Mouse (Mus musculus): Measurements from ENCODE around the gene Eef1akmt2. TPM values are rescaled to one million over a fixed set of nuclear protein-coding genes. Genes with fewer than 3 reads are reported as not detected.

The Eef1akmt2 gene
- total and polyA plus RNA-seq, 3 experiments = 31.4 to 87.2 (median 35.9) TPM

DNA sequence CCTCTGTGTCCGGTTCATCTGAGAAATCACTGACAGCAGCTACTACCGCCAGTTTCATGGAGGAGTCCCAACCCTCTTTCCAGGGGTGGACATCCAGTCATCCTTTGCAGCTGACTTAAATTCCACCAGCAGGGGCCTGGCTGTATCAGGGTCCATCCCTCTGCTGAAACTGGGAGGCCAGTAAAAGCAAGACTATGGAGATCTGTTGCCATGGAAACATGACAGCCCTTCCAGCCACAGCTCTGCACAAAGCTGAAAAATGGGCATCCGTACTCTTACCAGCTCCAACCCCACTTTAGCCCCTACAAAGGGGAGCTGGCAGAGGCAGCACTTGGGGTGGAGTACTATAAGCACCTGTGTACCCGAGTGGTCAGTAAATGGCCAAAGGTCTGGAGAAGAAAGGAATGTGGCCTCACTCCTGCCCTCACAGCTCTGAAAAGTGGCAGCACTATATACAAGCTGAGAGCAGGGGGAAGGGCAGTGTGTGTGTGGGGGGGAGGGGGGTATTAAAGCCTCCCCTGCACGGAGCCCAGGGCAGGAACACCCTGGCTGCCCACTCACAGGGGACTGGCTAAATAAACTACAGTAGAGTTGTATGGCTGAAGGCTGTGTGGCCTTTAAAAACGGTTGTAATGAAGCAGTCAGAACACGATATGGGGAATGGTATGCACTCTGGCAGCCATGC, 71.2 kb downstream of the Eef1akmt2 start:
- no peaks in the 10 kb centered on the region for H3K27me3 ChIP-seq (replicated peaks)
- TF ChIP-seq SIN3A (IDR thresholded peaks at IDR 0.05; ENCODE audit: low read length) (no peak), MXI1 (IDR thresholded peaks at IDR 0.05; ENCODE audit: low read depth, low read length) (no peak), POLR2A (IDR thresholded peaks at IDR 0.05; ENCODE audit: low read depth, low read length) (no peak), GABPA (IDR thresholded peaks at IDR 0.05; ENCODE audit: insufficient replicate concordance, low read depth, low read length) (no peak), NRF1 (IDR thresholded peaks at IDR 0.05; ENCODE audit: low read depth, low read length) (no peak), MAZ (IDR thresholded peaks at IDR 0.05; ENCODE audit: low read depth, low read length) (no peak), NELFE (IDR thresholded peaks at IDR 0.05; ENCODE audit: low read depth, low read length) (no peak), IRF4 (IDR thresholded peaks at IDR 0.05; ENCODE audit: low read depth, low read length) (no peak), EP300 (IDR thresholded peaks at IDR 0.05; ENCODE audit: low read length) (no peak), ELF1 (IDR thresholded peaks at IDR 0.05; ENCODE audit: low read depth, low read length) (no peak), MYC (IDR thresholded peaks at IDR 0.05; ENCODE audit: low read depth, low read length) (no peak), BHLHE40 (IDR thresholded peaks at IDR 0.05; ENCODE audit: low read depth, low read length) (no peak), KAT2A (IDR thresholded peaks at IDR 0.05; ENCODE audit: insufficient replicate concordance, low read length) (no peak), TCF12 (IDR thresholded peaks at IDR 0.05; ENCODE audit: low read depth, low read length) (no peak), UBTF (IDR thresholded peaks at IDR 0.05; ENCODE audit: low read depth, low read length) (no peak), TBP (conservative IDR thresholded peaks at IDR 0.05; ENCODE audit: low read depth, low read length) (no peak), USF1 (IDR thresholded peaks at IDR 0.05; ENCODE audit: low read depth, low read length) (no peak)
- H3K9ac ChIP-seq (ENCODE audit: insufficient read depth, low read depth) = no peak overlapping the region
- peaks cover 11% of the 10 kb centered on the region; the same call in 1 of the 2 replicates for H3K79me2 ChIP-seq (replicated peaks; ENCODE audit: control insufficient read depth, extremely low read depth, insufficient read depth, poor library complexity, severe bottlenecking)
- H3K4me1 ChIP-seq (ENCODE audit: control insufficient read depth in 1 of 2, insufficient read depth in 2 of 2) = peaks cover 11 to 66% of the 10 kb centered on the region in 2 experiments
- no peak overlapping the region for H3K27ac ChIP-seq (ENCODE audit: insufficient read depth, low read depth)
- in situ Hi-C loops (cut with MboI; ENCODE audit: low pct_ligation_motif_present, low pct_unique_long_range_greater_than_20kb, low sequenced_read_pairs) (no loop called here), dilution Hi-C loops (cut with MboI; ENCODE audit: extremely low pct_ligation_motif_present, extremely low pct_unique_long_range_greater_than_20kb, low sequenced_read_pairs) (no loop called here)
- H3K9me3 ChIP-seq (replicated peaks; ENCODE audit: low read length) = no peaks in the 10 kb centered on the region
- H3K4me2 ChIP-seq (ENCODE audit: insufficient read depth, low read depth, poor library complexity, severe bottlenecking) = no peak overlapping the region
- DNase-seq (ENCODE audit: extremely low read depth) = no peak
- H3K4me3 ChIP-seq (replicated peaks in 1 of 3; ENCODE audit: low read depth in 2 of 3, low read length in 2 of 3, poor library complexity in 1 of 3) = no peak overlapping the region
- peaks cover 37 to 81% of the 10 kb centered on the region in 2 experiments for H3K36me3 ChIP-seq (replicated peaks in 1 of 2; ENCODE audit: control insufficient read depth in 1 of 2, insufficient read depth in 1 of 2, low read length in 1 of 2)

DNA sequence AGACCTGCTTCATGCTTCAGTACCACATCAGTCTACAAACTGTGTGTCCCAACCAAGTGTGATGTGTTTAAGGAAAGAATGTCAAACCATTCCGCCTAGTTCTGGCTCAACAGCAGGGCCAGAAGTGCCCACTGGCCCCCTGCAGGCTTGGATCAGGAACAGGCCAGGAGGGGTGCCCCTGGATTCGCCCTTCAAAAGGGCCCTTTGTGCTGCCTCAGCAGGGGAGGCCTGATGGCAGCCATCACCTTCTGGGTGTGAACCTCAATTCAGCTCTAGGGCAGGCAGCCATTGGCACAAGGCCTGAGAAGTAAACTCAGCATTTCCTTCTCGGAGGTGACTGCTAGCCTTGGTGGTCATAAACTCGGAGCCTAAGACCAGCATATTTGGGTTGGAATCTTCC, 71.9 kb downstream of the Eef1akmt2 start:
- H3K9me3 ChIP-seq (replicated peaks; ENCODE audit: low read length) = no peaks in the 10 kb centered on the region

More for the DNA sequence above, 71.9 kb downstream of the Eef1akmt2 start:
- Histone ChIP-seq H3K4me2 (ENCODE audit: insufficient read depth, low read depth, poor library complexity, severe bottlenecking) (no peak overlapping the region), H3K36me3 (replicated peaks in 1 of 2; ENCODE audit: control insufficient read depth in 1 of 2, insufficient read depth in 1 of 2, low read length in 1 of 2) (peaks cover 43 to 81% of the 10 kb centered on the region in 2 experiments), H3K27me3 (replicated peaks) (no peaks in the 10 kb centered on the region), H3K79me2 (replicated peaks; ENCODE audit: control insufficient read depth, extremely low read depth, insufficient read depth, poor library complexity, severe bottlenecking) (peaks cover 11% of the 10 kb centered on the region; the same call in 1 of the 2 replicates), H3K9ac (ENCODE audit: insufficient read depth, low read depth) (no peak overlapping the region), H3K4me1 (ENCODE audit: control insufficient read depth in 1 of 2, insufficient read depth in 2 of 2) (peaks cover 6 to 61% of the 10 kb centered on the region in 2 experiments), H3K27ac (ENCODE audit: insufficient read depth, low read depth) (no peak overlapping the region), H3K4me3 (replicated peaks in 1 of 3; ENCODE audit: low read depth in 2 of 3, low read length in 2 of 3, poor library complexity in 1 of 3) (no peak overlapping the region)
- no peak for DNase-seq (ENCODE audit: extremely low read depth)
- dilution Hi-C loops (cut with MboI; ENCODE audit: extremely low pct_ligation_motif_present, extremely low pct_unique_long_range_greater_than_20kb, low sequenced_read_pairs) (no loop called here), in situ Hi-C loops (cut with MboI; ENCODE audit: low pct_ligation_motif_present, low pct_unique_long_range_greater_than_20kb, low sequenced_read_pairs) (no loop called here)
- TF ChIP-seq TCF12 (IDR thresholded peaks at IDR 0.05; ENCODE audit: low read depth, low read length) (no peak), CTCF (conservative IDR thresholded peaks at IDR 0.05 in 1 of 2, IDR thresholded peaks at IDR 0.05 in 1 of 2; ENCODE audit: low read depth in 2 of 2, low read length in 2 of 2) (no peak), ELF1 (IDR thresholded peaks at IDR 0.05; ENCODE audit: low read depth, low read length) (no peak), JUN (IDR thresholded peaks at IDR 0.05; ENCODE audit: insufficient read depth, low read depth, low read length) (no peak), USF2 (conservative IDR thresholded peaks at IDR 0.05; ENCODE audit: low read depth, low read length) (no peak), ZKSCAN1 (IDR thresholded peaks at IDR 0.05; ENCODE audit: borderline replicate concordance, low read depth, low read length) (no peak), IRF4 (IDR thresholded peaks at IDR 0.05; ENCODE audit: low read depth, low read length) (no peak), USF1 (IDR thresholded peaks at IDR 0.05; ENCODE audit: low read depth, low read length) (no peak), SIN3A (IDR thresholded peaks at IDR 0.05; ENCODE audit: low read length) (no peak), PAX5 (IDR thresholded peaks at IDR 0.05; ENCODE audit: low read length) (no peak), ZC3H11A (IDR thresholded peaks at IDR 0.05; ENCODE audit: low read depth, low read length) (no peak), KAT2A (IDR thresholded peaks at IDR 0.05; ENCODE audit: insufficient replicate concordance, low read length) (no peak), JUND (conservative IDR thresholded peaks at IDR 0.05; ENCODE audit: low read depth, low read length) (no peak), MAZ (IDR thresholded peaks at IDR 0.05; ENCODE audit: low read depth, low read length) (no peak), SMC3 (IDR thresholded peaks at IDR 0.05; ENCODE audit: low read depth, low read length) (no peak), POLR2A (IDR thresholded peaks at IDR 0.05; ENCODE audit: low read depth, low read length) (no peak), UBTF (IDR thresholded peaks at IDR 0.05; ENCODE audit: low read depth, low read length) (no peak), MAX (IDR thresholded peaks at IDR 0.05; ENCODE audit: low read length) (no peak), BHLHE40 (IDR thresholded peaks at IDR 0.05; ENCODE audit: low read depth, low read length) (no peak), GABPA (IDR thresholded peaks at IDR 0.05; ENCODE audit: insufficient replicate concordance, low read depth, low read length) (no peak)
